Mouse (Mus musculus) left cerebral cortex, adult 18-20 months (tissue): ENCODE results near the gene Kcna5. TPM values are rescaled to one million over a fixed set of nuclear protein-coding genes. Genes with fewer than 3 reads are reported as not detected.

Source experiments
- total RNA-seq, 2 experiments: library from RNA; stranded (reverse); gene quantifications; 2 replicates each; pipeline ENCODE4 v1.2.3; 2021

Gene Kcna5
- total RNA-seq, 2 experiments from 2014 or later = 5.8 to 6.3 TPM

Other genes with a start within 250 kb of the Kcna5 start
- gene Kcna1, start 111.0 kb upstream of the Kcna5 start, total RNA-seq = 100 to 1,000 TPM; 107 to 124 TPM
- 10 to 100 TPM; 63.3 to 65.8 TPM for gene Kcna6, start 205.3 kb upstream of the Kcna5 start, total RNA-seq